Mouse (Mus musculus): ENCODE results near the gene Spats2l.

GRCm38 (mm10) chr1:57952509-57952908 lies 178.5 kb downstream of the Spats2l start:
- TF ChIP-seq EP300 (IDR thresholded peaks at IDR 0.05; ENCODE audit: low read depth) (no peak), CTCF (IDR thresholded peaks at IDR 0.05; ENCODE audit: low read depth) (no peak)

All from liver, embryonic 14.5 days (tissue).